Mouse (Mus musculus): ENCODE data around the gene Trim15. TPM values are rescaled to one million over a fixed set of nuclear protein-coding genes. Genes with fewer than 3 reads are reported as not detected.
"Not testable (repeated sequence)": the region's sequence is repeated elsewhere in the genome, so short reads cannot be mapped to it uniquely, and the experiment has no call there.

The Trim15 gene
- polyA plus RNA-seq, 1 experiment from 2014 or later = 0.25 TPM

DNA sequence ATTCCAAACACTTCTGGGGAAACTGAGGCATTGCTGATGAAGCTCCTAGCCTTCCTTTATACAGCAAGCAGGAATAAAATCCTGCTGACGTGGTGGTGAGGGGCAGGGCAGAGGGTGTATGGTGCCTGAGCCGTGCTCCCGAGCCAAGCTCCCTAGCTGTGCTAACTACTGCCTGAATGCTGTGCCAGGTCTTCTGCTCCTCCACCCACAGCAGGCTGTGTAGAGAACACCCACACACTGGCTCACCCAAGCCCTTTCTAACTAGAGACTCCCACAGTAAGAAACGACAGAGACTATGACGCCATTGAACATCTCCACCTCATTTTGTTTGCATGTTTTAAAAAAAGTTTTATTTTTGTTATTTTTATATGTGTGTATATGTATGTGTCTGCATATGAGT is 33.0 kb upstream of the Trim15 start:
- no peak overlapping the region for H3K4me2 ChIP-seq (ENCODE audit: low read depth, low read length)
- H3K4me3 ChIP-seq (ENCODE audit: low read depth, low read length) = no peak overlapping the region
- no peaks in the 10 kb centered on the region for H3K36me3 ChIP-seq (replicated peaks; ENCODE audit: control insufficient read depth, insufficient read depth, low read depth, low read length)
- no peaks in the 10 kb centered on the region for H3K27me3 ChIP-seq (ENCODE audit: control insufficient read depth, insufficient read depth, low read length)
- no peak overlapping the region for H3K27ac ChIP-seq (replicated peaks; ENCODE audit: low read depth, low read length)
- H3K9me3 ChIP-seq (replicated peaks; ENCODE audit: control insufficient read depth, low read length) = no peaks in the 10 kb centered on the region
- no peak for ATAC-seq (replicated peaks; ENCODE audit: insufficient number of reproducible peaks, low FRiP score, low TSS enrichment, low read depth)
- no peak overlapping the region for H3K9ac ChIP-seq (replicated peaks; ENCODE audit: low read length)
- H3K4me1 ChIP-seq (ENCODE audit: control insufficient read depth, insufficient read depth, low read length) = no peaks in the 10 kb centered on the region
- 90% methylated on average over 5 of the region's 5 CpGs for WGBS
- no peak for DNase-seq (ENCODE audit: low spot score)

DNA sequence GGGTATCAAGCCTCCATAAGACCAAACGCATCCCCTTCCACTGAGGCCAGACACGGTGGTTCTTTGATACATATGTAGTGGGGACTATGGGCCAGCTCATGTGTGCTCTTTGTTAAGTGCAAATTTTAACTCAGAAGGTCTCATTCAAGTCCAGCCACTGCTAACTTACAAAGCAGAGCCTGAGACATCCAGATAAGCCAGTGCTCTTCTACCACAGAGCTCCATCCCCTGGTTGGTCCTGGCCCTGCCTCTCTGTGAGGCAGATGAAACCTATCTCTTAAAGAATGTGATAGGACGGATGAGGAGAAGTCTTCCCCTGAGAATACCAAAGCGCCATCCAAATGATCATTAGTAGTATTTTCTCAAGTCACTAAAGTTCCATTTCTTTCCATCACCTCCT is 32.4 kb upstream of the Trim15 start:
- 77% methylated on average over 4 of the region's 4 CpGs for WGBS
- Histone ChIP-seq H3K4me1 (ENCODE audit: control insufficient read depth, insufficient read depth, low read length) (no peaks in the 10 kb centered on the region), H3K9me3 (replicated peaks; ENCODE audit: control insufficient read depth, low read length) (no peaks in the 10 kb centered on the region), H3K9ac (replicated peaks; ENCODE audit: low read length) (no peak overlapping the region), H3K27me3 (ENCODE audit: control insufficient read depth, insufficient read depth, low read length) (no peaks in the 10 kb centered on the region), H3K4me3 (ENCODE audit: low read depth, low read length) (no peak overlapping the region), H3K27ac (replicated peaks; ENCODE audit: low read depth, low read length) (no peak overlapping the region), H3K36me3 (replicated peaks; ENCODE audit: control insufficient read depth, insufficient read depth, low read depth, low read length) (no peaks in the 10 kb centered on the region), H3K4me2 (ENCODE audit: low read depth, low read length) (no peak overlapping the region)
- no peak for DNase-seq (ENCODE audit: low spot score)
- ATAC-seq (replicated peaks; ENCODE audit: insufficient number of reproducible peaks, low FRiP score, low TSS enrichment, low read depth) = no peak

DNA sequence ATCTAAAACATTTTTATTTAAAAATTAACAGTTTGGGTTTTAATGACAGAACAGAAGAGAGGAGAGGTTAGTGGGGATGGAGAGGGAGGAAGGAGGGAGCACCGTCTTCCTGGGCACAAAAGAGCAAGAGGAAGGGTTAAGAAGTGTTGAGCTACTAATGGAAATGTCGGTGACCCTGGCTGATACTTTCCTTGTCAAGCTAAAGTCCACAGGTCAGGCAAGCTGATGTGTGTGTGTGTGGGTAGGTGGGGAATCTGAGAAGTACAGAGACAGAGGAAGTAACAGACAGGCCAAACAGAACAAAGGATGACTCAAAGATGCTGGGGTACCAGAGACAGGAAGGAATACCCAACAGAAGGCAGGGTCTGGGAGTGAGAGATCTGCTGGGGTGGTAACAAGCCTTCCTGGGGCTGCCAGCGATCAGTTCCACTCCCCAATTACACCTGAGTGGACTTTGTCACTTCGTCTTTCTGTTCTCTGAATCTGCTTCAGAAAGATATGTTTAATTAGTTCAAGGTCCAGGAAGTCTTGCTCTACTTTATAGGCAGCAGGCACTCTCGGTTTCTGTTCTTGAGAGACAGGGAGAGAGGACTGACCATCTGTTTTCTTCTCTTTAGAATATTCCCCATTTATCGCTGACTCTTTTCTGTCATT is 30.7 kb upstream of the Trim15 start, which contains the start of gene Trim31:
Trim31 (plus strand) TSS at position 567 of the 654 bp plus-strand sequence.
- Histone ChIP-seq H3K27ac (replicated peaks; ENCODE audit: low read depth, low read length) (no peak within 1 kb of the TSS), H3K9me3 (replicated peaks; ENCODE audit: control insufficient read depth, low read length) (no peaks in the 10 kb centered on the region), H3K4me3 (ENCODE audit: low read depth, low read length) (no peak within 1 kb of the TSS), H3K4me1 (ENCODE audit: control insufficient read depth, insufficient read depth, low read length) (no peaks in the 10 kb centered on the region), H3K36me3 (replicated peaks; ENCODE audit: control insufficient read depth, insufficient read depth, low read depth, low read length) (no peaks in the 10 kb centered on the region), H3K27me3 (ENCODE audit: control insufficient read depth, insufficient read depth, low read length) (no peaks in the 10 kb centered on the region), H3K4me2 (ENCODE audit: low read depth, low read length) (no peak within 1 kb of the TSS), H3K9ac (replicated peaks; ENCODE audit: low read length) (no peak within 1 kb of the TSS)
- ATAC-seq (replicated peaks; ENCODE audit: insufficient number of reproducible peaks, low FRiP score, low TSS enrichment, low read depth) (no peak), DNase-seq (ENCODE audit: low spot score) (no peak)
- WGBS = 72% methylated on average over 6 of the region's 6 CpGs

DNA sequence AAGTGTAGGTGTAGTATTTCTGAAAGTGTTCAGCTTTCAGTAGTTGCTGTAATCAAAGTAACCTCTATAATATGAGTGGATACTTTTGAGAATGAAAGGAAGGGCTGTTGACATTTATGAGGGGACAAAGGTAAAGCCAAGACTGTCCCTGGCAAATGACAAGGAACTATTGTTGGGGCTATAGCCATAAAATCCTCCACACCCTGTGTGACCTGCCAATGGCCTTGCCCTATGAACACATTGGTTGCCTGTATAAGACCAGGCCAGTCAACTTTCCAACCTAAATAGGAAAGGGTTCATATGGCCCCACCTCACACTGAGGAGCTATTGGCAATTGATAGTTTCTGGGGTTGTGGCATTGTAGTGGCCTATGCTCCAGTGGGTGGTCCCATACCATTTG is 30.1 kb upstream of the Trim15 start:
- Histone ChIP-seq H3K9me3 (replicated peaks; ENCODE audit: control insufficient read depth, low read length) (no peaks in the 10 kb centered on the region), H3K4me2 (ENCODE audit: low read depth, low read length) (no peak overlapping the region), H3K27me3 (ENCODE audit: control insufficient read depth, insufficient read depth, low read length) (no peaks in the 10 kb centered on the region), H3K36me3 (replicated peaks; ENCODE audit: control insufficient read depth, insufficient read depth, low read depth, low read length) (no peaks in the 10 kb centered on the region), H3K27ac (replicated peaks; ENCODE audit: low read depth, low read length) (no peak overlapping the region), H3K4me1 (ENCODE audit: control insufficient read depth, insufficient read depth, low read length) (no peaks in the 10 kb centered on the region), H3K4me3 (ENCODE audit: low read depth, low read length) (no peak overlapping the region), H3K9ac (replicated peaks; ENCODE audit: low read length) (no peak overlapping the region)
- DNase-seq (ENCODE audit: low spot score) (no peak), ATAC-seq (replicated peaks; ENCODE audit: insufficient number of reproducible peaks, low FRiP score, low TSS enrichment, low read depth) (no peak)

DNA sequence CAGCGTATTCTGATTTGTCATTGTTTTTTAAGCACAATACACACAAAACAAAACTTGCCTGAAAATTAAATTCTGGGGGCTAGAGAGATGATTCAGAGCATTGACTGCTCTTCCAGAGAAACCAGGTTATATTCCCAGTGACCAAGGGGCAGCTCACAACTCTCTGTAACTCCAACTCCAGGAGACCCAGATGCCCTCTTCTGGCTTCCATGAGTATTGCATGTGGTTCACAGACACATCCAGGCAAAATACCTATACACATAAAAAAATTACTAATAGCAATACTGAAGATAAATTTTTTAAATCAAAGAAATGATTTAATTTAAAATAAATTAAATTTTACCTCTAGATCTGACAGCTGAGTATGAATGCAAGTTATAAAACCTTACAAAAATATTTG is 29.6 kb upstream of the Trim15 start:
- Histone ChIP-seq H3K4me3 (ENCODE audit: low read depth, low read length) (no peak overlapping the region), H3K9me3 (replicated peaks; ENCODE audit: control insufficient read depth, low read length) (no peaks in the 10 kb centered on the region), H3K27me3 (ENCODE audit: control insufficient read depth, insufficient read depth, low read length) (no peaks in the 10 kb centered on the region), H3K4me1 (ENCODE audit: control insufficient read depth, insufficient read depth, low read length) (no peaks in the 10 kb centered on the region), H3K9ac (replicated peaks; ENCODE audit: low read length) (no peak overlapping the region), H3K4me2 (ENCODE audit: low read depth, low read length) (no peak overlapping the region), H3K27ac (replicated peaks; ENCODE audit: low read depth, low read length) (no peak overlapping the region), H3K36me3 (replicated peaks; ENCODE audit: control insufficient read depth, insufficient read depth, low read depth, low read length) (no peaks in the 10 kb centered on the region)
- WGBS = 88% methylated on average over 1 of the region's 1 CpGs
- DNase-seq (ENCODE audit: low spot score) = peak; percentile 61
- no peak for ATAC-seq (replicated peaks; ENCODE audit: insufficient number of reproducible peaks, low FRiP score, low TSS enrichment, low read depth)

- no peaks in the 10 kb centered on the region for H3K27me3 ChIP-seq (ENCODE audit: control insufficient read depth, insufficient read depth, low read length)
- 79% methylated on average over 5 of the region's 5 CpGs for WGBS
- DNase-seq (ENCODE audit: low spot score) (no peak), ATAC-seq (replicated peaks; ENCODE audit: insufficient number of reproducible peaks, low FRiP score, low TSS enrichment, low read depth) (no peak)
- no peak overlapping the region for H3K27ac ChIP-seq (replicated peaks; ENCODE audit: low read depth, low read length)
- H3K4me2 ChIP-seq (ENCODE audit: low read depth, low read length) = no peak overlapping the region
- no peaks in the 10 kb centered on the region for H3K4me1 ChIP-seq (ENCODE audit: control insufficient read depth, insufficient read depth, low read length)
- no peak overlapping the region for H3K9ac ChIP-seq (replicated peaks; ENCODE audit: low read length)
- H3K4me3 ChIP-seq (ENCODE audit: low read depth, low read length) = no peak overlapping the region
- H3K9me3 ChIP-seq (replicated peaks; ENCODE audit: control insufficient read depth, low read length) = no peaks in the 10 kb centered on the region
- H3K36me3 ChIP-seq (replicated peaks; ENCODE audit: control insufficient read depth, insufficient read depth, low read depth, low read length) = no peaks in the 10 kb centered on the region
These were observed 26.4 kb upstream of the Trim15 start for GRCm38 (mm10) chr17:36893387-36893786.

GRCm38 (mm10) chr17:36892362-36892761 is 25.4 kb upstream of the Trim15 start:
- Histone ChIP-seq H3K27ac (replicated peaks; ENCODE audit: low read depth, low read length) (no peak overlapping the region), H3K4me3 (ENCODE audit: low read depth, low read length) (no peak overlapping the region), H3K27me3 (ENCODE audit: control insufficient read depth, insufficient read depth, low read length) (no peaks in the 10 kb centered on the region), H3K4me2 (ENCODE audit: low read depth, low read length) (no peak overlapping the region), H3K9me3 (replicated peaks; ENCODE audit: control insufficient read depth, low read length) (no peaks in the 10 kb centered on the region), H3K9ac (replicated peaks; ENCODE audit: low read length) (no peak overlapping the region), H3K4me1 (ENCODE audit: control insufficient read depth, insufficient read depth, low read length) (no peaks in the 10 kb centered on the region), H3K36me3 (replicated peaks; ENCODE audit: control insufficient read depth, insufficient read depth, low read depth, low read length) (no peaks in the 10 kb centered on the region)
- WGBS = 9% methylated on average over 2 of the region's 2 CpGs
- DNase-seq (ENCODE audit: low spot score) = peak; percentile 51
- ATAC-seq (replicated peaks; ENCODE audit: insufficient number of reproducible peaks, low FRiP score, low TSS enrichment, low read depth) = no peak

DNA sequence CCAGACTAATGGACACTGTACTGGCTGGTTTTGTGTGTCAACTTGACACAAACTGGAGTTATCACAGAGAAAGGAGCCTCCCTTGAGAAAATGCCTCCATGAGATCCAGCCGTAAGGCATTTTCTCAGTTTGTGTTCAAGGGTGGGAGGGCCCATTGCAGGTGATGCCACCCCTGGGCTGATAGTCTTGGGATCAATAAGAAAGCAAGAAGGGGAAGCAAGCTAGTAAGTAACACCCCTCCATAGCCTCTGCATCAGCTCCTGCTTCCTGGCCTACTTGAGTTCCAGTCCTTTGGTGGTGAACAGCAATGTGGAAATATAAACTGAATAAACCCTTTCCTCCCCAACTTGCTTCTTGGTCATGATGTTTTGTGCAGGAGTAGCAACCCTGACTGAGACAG is 24.5 kb upstream of the Trim15 start:
- not testable (repeated sequence) for H3K9me3 ChIP-seq (replicated peaks; ENCODE audit: control insufficient read depth, low read length); H3K4me3 ChIP-seq (ENCODE audit: low read depth, low read length); H3K4me1 ChIP-seq (ENCODE audit: control insufficient read depth, insufficient read depth, low read length); H3K36me3 ChIP-seq (replicated peaks; ENCODE audit: control insufficient read depth, insufficient read depth, low read depth, low read length); ATAC-seq (replicated peaks; ENCODE audit: insufficient number of reproducible peaks, low FRiP score, low TSS enrichment, low read depth); H3K9ac ChIP-seq (replicated peaks; ENCODE audit: low read length); H3K27ac ChIP-seq (replicated peaks; ENCODE audit: low read depth, low read length); H3K4me2 ChIP-seq (ENCODE audit: low read depth, low read length); H3K27me3 ChIP-seq (ENCODE audit: control insufficient read depth, insufficient read depth, low read length); DNase-seq (ENCODE audit: low spot score)
- WGBS = 92% methylated on average over 1 of the region's 1 CpGs

Data from embryonic facial prominence, embryonic 11.5 days (tissue).